Mouse (Mus musculus): Measurements from ENCODE around the gene Ppp1r1c. TPM values are rescaled to one million over a fixed set of nuclear protein-coding genes. Genes with fewer than 3 reads are reported as not detected.

The Ppp1r1c gene
- polyA plus RNA-seq, 1 experiment from 2014 or later, result not detected

- Histone ChIP-seq H3K27ac (no peak overlapping the region), H3K4me1 (replicated peaks) (no peaks in the 10 kb centered on the region), H3K27me3 (replicated peaks) (no peaks in the 10 kb centered on the region), H3K9ac (no peak overlapping the region), H3K4me2 (replicated peaks) (no peak overlapping the region), H3K36me3 (no peaks in the 10 kb centered on the region), H3K4me3 (replicated peaks) (no peak overlapping the region), H3K9me3 (no peaks in the 10 kb centered on the region)
- WGBS, result 74% methylated on average over 10 of the region's 10 CpGs
- ATAC-seq, result no peak
Observed at GRCm38 (mm10) chr2:79696478-79697230, 10.9 kb upstream of the Ppp1r1c start.

- Histone ChIP-seq H3K9ac (no peak overlapping the region), H3K36me3 (no peaks in the 10 kb centered on the region), H3K27ac (no peak overlapping the region), H3K4me3 (replicated peaks) (no peak overlapping the region), H3K9me3 (no peaks in the 10 kb centered on the region), H3K4me2 (replicated peaks) (no peak overlapping the region), H3K27me3 (replicated peaks) (no peaks in the 10 kb centered on the region), H3K4me1 (replicated peaks) (no peaks in the 10 kb centered on the region)
- 51% methylated on average over 2 of the region's 2 CpGs for WGBS
- peak; percentile 59; the same call in 1 of the 2 replicates for ATAC-seq
Observed at GRCm38 (mm10) chr2:79698166-79698565, 9.4 kb upstream of the Ppp1r1c start.

- Histone ChIP-seq H3K4me1 (replicated peaks) (no peaks in the 10 kb centered on the region), H3K9me3 (no peaks in the 10 kb centered on the region), H3K4me2 (replicated peaks) (no peak overlapping the region), H3K9ac (no peak overlapping the region), H3K36me3 (no peaks in the 10 kb centered on the region), H3K27me3 (replicated peaks) (no peaks in the 10 kb centered on the region), H3K4me3 (replicated peaks) (no peak overlapping the region), H3K27ac (no peak overlapping the region)
- ATAC-seq, result peak; percentile 86
- WGBS, result 69% methylated on average over 2 of the region's 2 CpGs
Observed at GRCm38 (mm10) chr2:79704773-79705172, 2.8 kb upstream of the Ppp1r1c start.

- Histone ChIP-seq H3K9ac (no peak overlapping the region), H3K4me1 (replicated peaks) (no peaks in the 10 kb centered on the region), H3K9me3 (no peaks in the 10 kb centered on the region), H3K4me2 (replicated peaks) (no peak overlapping the region), H3K4me3 (replicated peaks) (no peak overlapping the region), H3K27ac (no peak overlapping the region), H3K36me3 (no peaks in the 10 kb centered on the region), H3K27me3 (replicated peaks) (no peaks in the 10 kb centered on the region)
- 48% methylated on average over 3 of the region's 3 CpGs for WGBS
- no peak for ATAC-seq
Observed at GRCm38 (mm10) chr2:79713662-79714091, 6.1 kb downstream of the Ppp1r1c start.

GRCm38 (mm10) chr2:79714745-79715144, 7.2 kb downstream of the Ppp1r1c start:
- no peaks in the 10 kb centered on the region for H3K27me3 ChIP-seq (replicated peaks)
- no peak overlapping the region for H3K9ac ChIP-seq
- H3K4me1 ChIP-seq (replicated peaks), result no peaks in the 10 kb centered on the region
- no peak for ATAC-seq
- H3K4me2 ChIP-seq (replicated peaks), result no peak overlapping the region
- H3K4me3 ChIP-seq (replicated peaks), result no peak overlapping the region
- H3K36me3 ChIP-seq, result no peaks in the 10 kb centered on the region
- WGBS, result 86% methylated on average over 6 of the region's 6 CpGs
- H3K9me3 ChIP-seq, result no peaks in the 10 kb centered on the region
- no peak overlapping the region for H3K27ac ChIP-seq

GRCm38 (mm10) chr2:79715925-79716324, 8.3 kb downstream of the Ppp1r1c start:
- Histone ChIP-seq H3K9ac (no peak overlapping the region), H3K27me3 (replicated peaks) (no peaks in the 10 kb centered on the region), H3K4me1 (replicated peaks) (no peaks in the 10 kb centered on the region), H3K9me3 (no peaks in the 10 kb centered on the region), H3K36me3 (no peaks in the 10 kb centered on the region), H3K4me3 (replicated peaks) (no peak overlapping the region), H3K27ac (no peak overlapping the region), H3K4me2 (replicated peaks) (no peak overlapping the region)
- WGBS, result 70% methylated on average over 2 of the region's 2 CpGs
- no peak for ATAC-seq

GRCm38 (mm10) chr2:79717846-79718245, 10.3 kb downstream of the Ppp1r1c start:
- no peaks in the 10 kb centered on the region for H3K36me3 ChIP-seq
- no peak overlapping the region for H3K9ac ChIP-seq
- no peak overlapping the region for H3K4me3 ChIP-seq (replicated peaks)
- no peak for ATAC-seq
- no peaks in the 10 kb centered on the region for H3K4me1 ChIP-seq (replicated peaks)
- H3K27ac ChIP-seq, result no peak overlapping the region
- H3K4me2 ChIP-seq (replicated peaks), result no peak overlapping the region
- H3K27me3 ChIP-seq (replicated peaks), result no peaks in the 10 kb centered on the region
- H3K9me3 ChIP-seq, result no peaks in the 10 kb centered on the region

GRCm38 (mm10) chr2:79722415-79722814, 14.8 kb downstream of the Ppp1r1c start:
- H3K9me3 ChIP-seq, result no peaks in the 10 kb centered on the region
- H3K9ac ChIP-seq, result no peak overlapping the region
- H3K4me2 ChIP-seq (replicated peaks), result no peak overlapping the region
- H3K36me3 ChIP-seq, result no peaks in the 10 kb centered on the region
- no peak overlapping the region for H3K4me3 ChIP-seq (replicated peaks)
- H3K4me1 ChIP-seq (replicated peaks), result no peaks in the 10 kb centered on the region
- WGBS, result 65% methylated on average over 1 of the region's 1 CpGs
- no peak overlapping the region for H3K27ac ChIP-seq
- H3K27me3 ChIP-seq (replicated peaks), result no peaks in the 10 kb centered on the region
- peak; percentile 49 for ATAC-seq

GRCm38 (mm10) chr2:79738958-79739357, 31.4 kb downstream of the Ppp1r1c start:
- no peak overlapping the region for H3K27ac ChIP-seq
- no peaks in the 10 kb centered on the region for H3K27me3 ChIP-seq (replicated peaks)
- no peaks in the 10 kb centered on the region for H3K4me1 ChIP-seq (replicated peaks)
- 0 out of 2 replicates have a peak, but pooled peaks have one; percentile 45 for ATAC-seq
- WGBS, result 69% methylated on average over 2 of the region's 2 CpGs
- no peaks in the 10 kb centered on the region for H3K9me3 ChIP-seq
- H3K4me2 ChIP-seq (replicated peaks), result no peak overlapping the region
- no peak overlapping the region for H3K9ac ChIP-seq
- H3K4me3 ChIP-seq (replicated peaks), result no peak overlapping the region
- no peaks in the 10 kb centered on the region for H3K36me3 ChIP-seq

GRCm38 (mm10) chr2:79741966-79742365, 34.4 kb downstream of the Ppp1r1c start:
- Histone ChIP-seq H3K4me1 (replicated peaks) (no peaks in the 10 kb centered on the region), H3K4me3 (replicated peaks) (no peak overlapping the region), H3K4me2 (replicated peaks) (no peak overlapping the region), H3K27ac (no peak overlapping the region), H3K9ac (no peak overlapping the region), H3K27me3 (replicated peaks) (no peaks in the 10 kb centered on the region), H3K9me3 (no peaks in the 10 kb centered on the region), H3K36me3 (no peaks in the 10 kb centered on the region)
- 65% methylated on average over 2 of the region's 2 CpGs for WGBS
- ATAC-seq, result no peak

- Histone ChIP-seq H3K36me3 (no peaks in the 10 kb centered on the region), H3K4me2 (replicated peaks) (no peak overlapping the region), H3K27me3 (replicated peaks) (no peaks in the 10 kb centered on the region), H3K9me3 (no peaks in the 10 kb centered on the region), H3K4me3 (replicated peaks) (no peak overlapping the region), H3K4me1 (replicated peaks) (no peaks in the 10 kb centered on the region), H3K9ac (no peak overlapping the region), H3K27ac (no peak overlapping the region)
- WGBS, result 92% methylated on average over 4 of the region's 4 CpGs
- ATAC-seq, result no peak
Observed at GRCm38 (mm10) chr2:79744164-79744563, 36.6 kb downstream of the Ppp1r1c start.

- ATAC-seq, result no peak
Observed at GRCm38 (mm10) chr2:79751685-79752084, 44.1 kb downstream of the Ppp1r1c start.

GRCm38 (mm10) chr2:79760018-79760417, 52.4 kb downstream of the Ppp1r1c start:
- Histone ChIP-seq H3K4me3 (replicated peaks) (no peak overlapping the region), H3K27me3 (replicated peaks) (no peaks in the 10 kb centered on the region), H3K4me1 (replicated peaks) (no peaks in the 10 kb centered on the region), H3K9me3 (no peaks in the 10 kb centered on the region), H3K4me2 (replicated peaks) (no peak overlapping the region), H3K9ac (no peak overlapping the region), H3K27ac (no peak overlapping the region), H3K36me3 (no peaks in the 10 kb centered on the region)
- ATAC-seq, result no peak
- WGBS, result 66% methylated on average over 4 of the region's 4 CpGs

More at GRCm38 (mm10) chr2:79751685-79752084, 44.1 kb downstream of the Ppp1r1c start:
- H3K4me3 ChIP-seq (replicated peaks), result no peak overlapping the region
- WGBS, result 79% methylated on average over 3 of the region's 3 CpGs
- no peaks in the 10 kb centered on the region for H3K36me3 ChIP-seq
- H3K27ac ChIP-seq, result no peak overlapping the region
- no peaks in the 10 kb centered on the region for H3K4me1 ChIP-seq (replicated peaks)
- H3K4me2 ChIP-seq (replicated peaks), result no peak overlapping the region
- no peak overlapping the region for H3K9ac ChIP-seq
- no peaks in the 10 kb centered on the region for H3K9me3 ChIP-seq
- H3K27me3 ChIP-seq (replicated peaks), result no peaks in the 10 kb centered on the region
